Mouse (Mus musculus) heart, postnatal 0 days (tissue): ENCODE results near the gene 3110082I17Rik.

ENCODE experiments used
- CTCF ChIP-seq: IDR thresholded peaks from 2 replicates; pipeline ENCODE4 v1.5.1; 2016; ENCODE audit warnings: antibody characterized with exemption, control low read depth, low read depth
- EP300 ChIP-seq: IDR thresholded peaks from 2 replicates; pipeline ENCODE4 v1.6.1; 2016; ENCODE audit warnings: antibody characterized with exemption, low read depth

DNA sequence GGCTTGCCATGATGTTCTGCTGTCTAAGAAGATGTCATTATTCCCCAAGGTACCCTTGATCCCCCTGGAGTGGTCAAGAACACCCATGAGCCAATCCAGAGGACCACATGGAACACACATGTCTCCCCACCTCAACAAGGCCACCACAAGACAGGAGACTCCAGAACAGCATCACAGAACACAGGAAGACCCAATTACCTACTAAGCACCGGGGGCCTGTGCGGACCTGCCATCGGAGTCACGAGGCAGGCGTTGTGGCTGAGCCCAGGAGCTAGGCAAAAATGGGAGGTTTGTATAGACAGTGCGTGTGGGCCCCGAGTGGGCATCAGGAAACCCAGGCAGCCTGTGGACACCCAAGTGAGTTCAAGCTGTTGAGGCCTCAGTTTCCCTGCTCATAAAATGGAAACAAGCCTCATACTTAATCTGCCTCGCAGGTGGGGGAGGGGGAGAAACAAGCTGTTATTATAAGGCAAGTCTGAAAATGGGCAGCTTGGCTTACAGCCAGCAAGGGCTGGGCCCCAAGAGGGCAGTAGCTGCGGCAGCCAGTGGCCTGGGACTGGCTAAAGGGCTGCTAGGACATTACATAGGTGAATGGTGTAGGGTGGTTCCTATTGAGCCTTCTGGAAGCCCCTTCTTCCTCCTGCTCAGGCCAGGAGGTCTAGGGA lies 136.9 kb downstream of the 3110082I17Rik start:
- TF ChIP-seq EP300: no peak
- no peak for TF ChIP-seq CTCF
